Mouse (Mus musculus): ENCODE measurements around the gene Krtap9-5. TPM values are rescaled to one million over a fixed set of nuclear protein-coding genes. Genes with fewer than 3 reads are reported as not detected.

Gene Krtap9-5
- polyA plus RNA-seq, 2 experiments = not detected

- WGBS (ENCODE audit: insufficient replicate concordance) = 25% methylated on average over 26 of the region's 26 CpGs
- TF ChIP-seq CTCF (IDR thresholded peaks at IDR 0.05; ENCODE audit: low read depth) (no peak), EP300 (IDR thresholded peaks at IDR 0.05; ENCODE audit: low read depth) (no peak)
- Histone ChIP-seq H3K9ac (replicated peaks) (no peak within 1 kb of the TSS), H3K4me3 (ENCODE audit: insufficient read depth in 1 of 2, low read depth in 2 of 2, low read length in 2 of 2) (no peak within 1 kb of the TSS), H3K4me2 (ENCODE audit: low read depth) (no peak within 1 kb of the TSS), H3K27me3 (ENCODE audit: control insufficient read depth, insufficient read depth, low read length) (no peaks in the 10 kb centered on the region), H3K27ac (no peak within 1 kb of the TSS), H3K36me3 (replicated peaks; ENCODE audit: control insufficient read depth, insufficient read depth, low read depth) (no peaks in the 10 kb centered on the region), H3K4me1 (replicated peaks; ENCODE audit: control insufficient read depth in 2 of 2, insufficient read depth in 2 of 2, low read length in 1 of 2) (no peaks in the 10 kb centered on the region), H3K9me3 (ENCODE audit: control insufficient read depth, low read length) (no peaks in the 10 kb centered on the region)
- ATAC-seq (ENCODE audit: insufficient read depth) (no peak), DNase-seq (ENCODE audit: low read depth in 3 of 3, low spot score in 3 of 3) (no peak)
Observed at GRCm38 (mm10) chr11:99993620-99994383, 45.5 kb downstream of the Krtap9-5 start, which contains the start of gene Krtap17-1. Gene Krtap17-1 (minus strand): TSS chr11:99993994.

- no peak for ATAC-seq (ENCODE audit: insufficient read depth)
- TF ChIP-seq CTCF (IDR thresholded peaks at IDR 0.05; ENCODE audit: low read depth) (no peak), EP300 (IDR thresholded peaks at IDR 0.05; ENCODE audit: low read depth) (no peak)
- Histone ChIP-seq H3K9me3 (ENCODE audit: control insufficient read depth, low read length) (no peaks in the 10 kb centered on the region), H3K9ac (replicated peaks) (no peak overlapping the region), H3K36me3 (replicated peaks; ENCODE audit: control insufficient read depth, insufficient read depth, low read depth) (no peaks in the 10 kb centered on the region), H3K4me1 (replicated peaks; ENCODE audit: control insufficient read depth in 2 of 2, insufficient read depth in 2 of 2, low read length in 1 of 2) (no peaks in the 10 kb centered on the region), H3K27ac (no peak overlapping the region), H3K27me3 (ENCODE audit: control insufficient read depth, insufficient read depth, low read length) (no peaks in the 10 kb centered on the region), H3K4me3 (ENCODE audit: insufficient read depth in 1 of 2, low read depth in 2 of 2, low read length in 2 of 2) (no peak overlapping the region), H3K4me2 (ENCODE audit: low read depth) (no peak overlapping the region)
- 31% methylated on average over 4 of the region's 4 CpGs for WGBS (ENCODE audit: insufficient replicate concordance)
- DNase-seq (ENCODE audit: low read depth in 3 of 3, low spot score in 3 of 3) = no peak
Observed at GRCm38 (mm10) chr11:99994384-99994661, 46.0 kb downstream of the Krtap9-5 start.

DNA sequence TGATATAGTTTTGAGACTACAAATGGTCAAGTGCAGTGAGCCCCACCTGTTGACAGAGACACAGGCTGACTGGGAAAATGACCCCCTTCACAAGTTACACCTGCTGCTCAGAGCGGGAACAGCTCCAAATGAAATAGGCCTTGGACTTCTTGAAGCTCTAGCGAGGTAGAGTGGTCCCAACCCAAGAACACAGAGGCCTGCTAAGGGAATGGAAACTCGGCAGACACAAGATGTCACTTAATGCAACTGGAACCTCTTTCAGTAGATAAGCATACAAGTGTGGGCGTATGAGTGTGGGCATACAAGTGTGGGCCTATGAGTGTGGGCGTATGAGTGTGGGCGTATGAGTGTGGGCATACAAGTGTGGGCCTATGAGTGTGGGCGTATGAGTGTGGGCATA lies 50.8 kb downstream of the Krtap9-5 start:
- no peaks in the 10 kb centered on the region for H3K36me3 ChIP-seq (replicated peaks; ENCODE audit: control insufficient read depth, insufficient read depth, low read depth)
- no peak for DNase-seq (ENCODE audit: low read depth in 3 of 3, low spot score in 3 of 3)
- TF ChIP-seq EP300 (IDR thresholded peaks at IDR 0.05; ENCODE audit: low read depth) (no peak), CTCF (IDR thresholded peaks at IDR 0.05; ENCODE audit: low read depth) (no peak)
- H3K4me3 ChIP-seq (ENCODE audit: insufficient read depth in 1 of 2, low read depth in 2 of 2, low read length in 2 of 2) = no peak overlapping the region
- no peak for ATAC-seq (ENCODE audit: insufficient read depth)
- no peak overlapping the region for H3K4me2 ChIP-seq (ENCODE audit: low read depth)
- H3K27me3 ChIP-seq (ENCODE audit: control insufficient read depth, insufficient read depth, low read length) = no peaks in the 10 kb centered on the region
- H3K4me1 ChIP-seq (replicated peaks; ENCODE audit: control insufficient read depth in 2 of 2, insufficient read depth in 2 of 2, low read length in 1 of 2) = no peaks in the 10 kb centered on the region
- H3K27ac ChIP-seq = no peak overlapping the region
- no peaks in the 10 kb centered on the region for H3K9me3 ChIP-seq (ENCODE audit: control insufficient read depth, low read length)
- no peak overlapping the region for H3K9ac ChIP-seq (replicated peaks)
- 68% methylated on average over 7 of the region's 7 CpGs for WGBS (ENCODE audit: insufficient replicate concordance)

Other genes starting within 250 kb of the Krtap9-5 start
Only the 30 nearest of the 32 such genes appear.
- gene Gm11595, start 175.6 kb upstream of the Krtap9-5 start, polyA plus RNA-seq (2012; rRNA removed) = not detected in 2 replicates
- gene Gm11595, start 175.6 kb upstream of the Krtap9-5 start, polyA plus RNA-seq (2014; fragmentation: Nextera tagmentation; extraction: Ambion mirVana) = not detected in 2 replicates
- not detected in 2 replicates for gene Krtap4-8, start 167.8 kb upstream of the Krtap9-5 start, polyA plus RNA-seq (2012; rRNA removed)
- not detected in 2 replicates for gene Krtap4-8, start 167.8 kb upstream of the Krtap9-5 start, polyA plus RNA-seq (2014; fragmentation: Nextera tagmentation; extraction: Ambion mirVana)
- not detected in 2 replicates for gene Krtap4-9, start 163.3 kb upstream of the Krtap9-5 start, polyA plus RNA-seq (2012; rRNA removed)
- gene Krtap4-9, start 163.3 kb upstream of the Krtap9-5 start, polyA plus RNA-seq (2014; fragmentation: Nextera tagmentation; extraction: Ambion mirVana) = not detected in 2 replicates
- gene Gm11596, start 155.0 kb upstream of the Krtap9-5 start, polyA plus RNA-seq (2012; rRNA removed) = not detected in 2 replicates
- not detected in 2 replicates for gene Gm11596, start 155.0 kb upstream of the Krtap9-5 start, polyA plus RNA-seq (2014; fragmentation: Nextera tagmentation; extraction: Ambion mirVana)
- not detected in 2 replicates for gene Gm11569, start 149.5 kb upstream of the Krtap9-5 start, polyA plus RNA-seq (2012; rRNA removed)
- not detected in 2 replicates for gene Gm11569, start 149.5 kb upstream of the Krtap9-5 start, polyA plus RNA-seq (2014; fragmentation: Nextera tagmentation; extraction: Ambion mirVana)
- gene Gm11554, start 144.0 kb upstream of the Krtap9-5 start, polyA plus RNA-seq (2012; rRNA removed) = not detected in 2 replicates
- gene Gm11554, start 144.0 kb upstream of the Krtap9-5 start, polyA plus RNA-seq (2014; fragmentation: Nextera tagmentation; extraction: Ambion mirVana) = not detected in 2 replicates
- not detected in 2 replicates for gene Krtap4-13, start 138.6 kb upstream of the Krtap9-5 start, polyA plus RNA-seq (2012; rRNA removed)
- not detected in 2 replicates for gene Krtap4-13, start 138.6 kb upstream of the Krtap9-5 start, polyA plus RNA-seq (2014; fragmentation: Nextera tagmentation; extraction: Ambion mirVana)
- gene Gm11564, start 132.8 kb upstream of the Krtap9-5 start, polyA plus RNA-seq (2012; rRNA removed) = not detected in 2 replicates
- not detected in 2 replicates for gene Gm11564, start 132.8 kb upstream of the Krtap9-5 start, polyA plus RNA-seq (2014; fragmentation: Nextera tagmentation; extraction: Ambion mirVana)
- not detected in 2 replicates for gene 2300003K06Rik, start 110.4 kb upstream of the Krtap9-5 start, polyA plus RNA-seq (2012; rRNA removed)
- not detected in 2 replicates for gene 2300003K06Rik, start 110.4 kb upstream of the Krtap9-5 start, polyA plus RNA-seq (2014; fragmentation: Nextera tagmentation; extraction: Ambion mirVana)
- gene Krtap4-16, start 96.9 kb upstream of the Krtap9-5 start, polyA plus RNA-seq (2012; rRNA removed) = 0.11 TPM in 1 of 2 replicates, not detected in the other
- gene Krtap4-16, start 96.9 kb upstream of the Krtap9-5 start, polyA plus RNA-seq (2014; fragmentation: Nextera tagmentation; extraction: Ambion mirVana) = not detected in 2 replicates
- not detected in 2 replicates for gene Gm11568, start 90.6 kb upstream of the Krtap9-5 start, polyA plus RNA-seq (2012; rRNA removed)
- not detected in 2 replicates for gene Gm11568, start 90.6 kb upstream of the Krtap9-5 start, polyA plus RNA-seq (2014; fragmentation: Nextera tagmentation; extraction: Ambion mirVana)
- gene Gm11559, start 84.0 kb upstream of the Krtap9-5 start, polyA plus RNA-seq (2012; rRNA removed) = not detected in 2 replicates
- not detected in 2 replicates for gene Gm11559, start 84.0 kb upstream of the Krtap9-5 start, polyA plus RNA-seq (2014; fragmentation: Nextera tagmentation; extraction: Ambion mirVana)
- not detected in 2 replicates for gene Krtap9-1, start 75.1 kb upstream of the Krtap9-5 start, polyA plus RNA-seq (2012; rRNA removed)
- gene Krtap9-1, start 75.1 kb upstream of the Krtap9-5 start, polyA plus RNA-seq (2014; fragmentation: Nextera tagmentation; extraction: Ambion mirVana) = not detected in 2 replicates
- gene Gm11567, start 69.3 kb upstream of the Krtap9-5 start, polyA plus RNA-seq (2012; rRNA removed) = not detected in 2 replicates
- not detected in 2 replicates for gene Gm11567, start 69.3 kb upstream of the Krtap9-5 start, polyA plus RNA-seq (2014; fragmentation: Nextera tagmentation; extraction: Ambion mirVana)
- not detected in 2 replicates for gene Krtap31-1, start 40.6 kb upstream of the Krtap9-5 start, polyA plus RNA-seq (2012; rRNA removed)
- not detected in 2 replicates for gene Krtap31-1, start 40.6 kb upstream of the Krtap9-5 start, polyA plus RNA-seq (2014; fragmentation: Nextera tagmentation; extraction: Ambion mirVana)
- not detected in 2 replicates for gene Gm11565, start 33.7 kb upstream of the Krtap9-5 start, polyA plus RNA-seq (2012; rRNA removed)
- not detected in 2 replicates for gene Gm11565, start 33.7 kb upstream of the Krtap9-5 start, polyA plus RNA-seq (2014; fragmentation: Nextera tagmentation; extraction: Ambion mirVana)
- gene Krtap31-2, start 12.2 kb upstream of the Krtap9-5 start, polyA plus RNA-seq (2012; rRNA removed) = not detected in 2 replicates
- gene Krtap31-2, start 12.2 kb upstream of the Krtap9-5 start, polyA plus RNA-seq (2014; fragmentation: Nextera tagmentation; extraction: Ambion mirVana) = not detected in 2 replicates
- not detected in 2 replicates for gene Krtap29-1, start 30.6 kb downstream of the Krtap9-5 start, polyA plus RNA-seq (2012; rRNA removed)
- not detected in 2 replicates for gene Krtap29-1, start 30.6 kb downstream of the Krtap9-5 start, polyA plus RNA-seq (2014; fragmentation: Nextera tagmentation; extraction: Ambion mirVana)
- gene Krtap16-1, start 38.1 kb downstream of the Krtap9-5 start, polyA plus RNA-seq (2012; rRNA removed) = not detected in 2 replicates
- gene Krtap16-1, start 38.1 kb downstream of the Krtap9-5 start, polyA plus RNA-seq (2014; fragmentation: Nextera tagmentation; extraction: Ambion mirVana) = not detected in 2 replicates
- gene Krtap17-1, start 45.5 kb downstream of the Krtap9-5 start, polyA plus RNA-seq (2012; rRNA removed) = not detected in 2 replicates
- gene Krtap17-1, start 45.5 kb downstream of the Krtap9-5 start, polyA plus RNA-seq (2014; fragmentation: Nextera tagmentation; extraction: Ambion mirVana) = not detected in 2 replicates
- gene Krt33a, start 67.7 kb downstream of the Krtap9-5 start, polyA plus RNA-seq (2012; rRNA removed) = not detected in 2 replicates
- gene Krt33a, start 67.7 kb downstream of the Krtap9-5 start, polyA plus RNA-seq (2014; fragmentation: Nextera tagmentation; extraction: Ambion mirVana) = not detected in 2 replicates
- gene Krt33b, start 81.4 kb downstream of the Krtap9-5 start, polyA plus RNA-seq (2012; rRNA removed) = not detected in 2 replicates
- gene Krt33b, start 81.4 kb downstream of the Krtap9-5 start, polyA plus RNA-seq (2014; fragmentation: Nextera tagmentation; extraction: Ambion mirVana) = not detected in 2 replicates
- gene Krt34, start 93.1 kb downstream of the Krtap9-5 start, polyA plus RNA-seq (2012; rRNA removed) = not detected in 2 replicates
- not detected in 2 replicates for gene Krt34, start 93.1 kb downstream of the Krtap9-5 start, polyA plus RNA-seq (2014; fragmentation: Nextera tagmentation; extraction: Ambion mirVana)
- gene Krt31, start 102.1 kb downstream of the Krtap9-5 start, polyA plus RNA-seq (2012; rRNA removed) = not detected in 2 replicates
- not detected in 2 replicates for gene Krt31, start 102.1 kb downstream of the Krtap9-5 start, polyA plus RNA-seq (2014; fragmentation: Nextera tagmentation; extraction: Ambion mirVana)
- not detected in 2 replicates for gene Krt32, start 139.8 kb downstream of the Krtap9-5 start, polyA plus RNA-seq (2012; rRNA removed)
- not detected in 2 replicates for gene Krt32, start 139.8 kb downstream of the Krtap9-5 start, polyA plus RNA-seq (2014; fragmentation: Nextera tagmentation; extraction: Ambion mirVana)
- not detected in 2 replicates for gene Krt35, start 147.8 kb downstream of the Krtap9-5 start, polyA plus RNA-seq (2012; rRNA removed)
- not detected in 2 replicates for gene Krt35, start 147.8 kb downstream of the Krtap9-5 start, polyA plus RNA-seq (2014; fragmentation: Nextera tagmentation; extraction: Ambion mirVana)
- not detected in 2 replicates for gene Krt36, start 157.2 kb downstream of the Krtap9-5 start, polyA plus RNA-seq (2012; rRNA removed)
- gene Krt36, start 157.2 kb downstream of the Krtap9-5 start, polyA plus RNA-seq (2014; fragmentation: Nextera tagmentation; extraction: Ambion mirVana) = not detected in 2 replicates
- gene Krt13, start 173.1 kb downstream of the Krtap9-5 start, polyA plus RNA-seq (2012; rRNA removed) = 0.08 TPM in 1 of 2 replicates, not detected in the other
- not detected in 2 replicates for gene Krt13, start 173.1 kb downstream of the Krtap9-5 start, polyA plus RNA-seq (2014; fragmentation: Nextera tagmentation; extraction: Ambion mirVana)
- 0.18 and 0.35 TPM in 2 replicates for gene Krt15, start 187.5 kb downstream of the Krtap9-5 start, polyA plus RNA-seq (2012; rRNA removed)
- 0.08 TPM in 1 of 2 replicates, not detected in the other for gene Krt15, start 187.5 kb downstream of the Krtap9-5 start, polyA plus RNA-seq (2014; fragmentation: Nextera tagmentation; extraction: Ambion mirVana)
- 1.8 and 2.0 TPM in 2 replicates for gene Krt19, start 200.2 kb downstream of the Krtap9-5 start, polyA plus RNA-seq (2012; rRNA removed)
- 1.2 and 2.4 TPM in 2 replicates for gene Krt19, start 200.2 kb downstream of the Krtap9-5 start, polyA plus RNA-seq (2014; fragmentation: Nextera tagmentation; extraction: Ambion mirVana)

All from liver, embryonic 14.5 days (tissue).